Mouse (Mus musculus) liver, embryonic 14.5 days (tissue): Measurements from ENCODE around the gene Rnf11. TPM values are rescaled to one million over a fixed set of nuclear protein-coding genes. Genes with fewer than 3 reads are reported as not detected.
"Not testable (repeated sequence)": the region's sequence is repeated elsewhere in the genome, so short reads cannot be mapped to it uniquely, and the experiment has no call there.

ENCODE experiments used
- ATAC-seq: fragments of 200-750 bp; cut with Nextera tagmentation; 2 replicates; pipeline ENCODE4 v1.8.0; 2017; ENCODE audit warnings: moderate number of reproducible peaks, mild to moderate bottlenecking, moderate library complexity; ENCODE audit not compliant: insufficient read depth
- DNase-seq, 3 experiments: peaks; one replicate each; pipeline ENCODE4 v3.0.0-alpha.2; 2012 to 2013; ENCODE audit warnings: low read depth in 3 of 3, low spot score in 3 of 3
- H3K27ac ChIP-seq: fragments of 300-500 bp; sonication (generic); 2 replicates; pipeline ENCODE4 v1.5.1; 2014; ENCODE audit warnings: moderate library complexity, mild to moderate bottlenecking, control low read depth, inconsistent platforms
- H3K27me3 ChIP-seq: fragments of 300-500 bp; sonication (generic); 2 replicates; pipeline ENCODE4 v1.6.1; 2014; ENCODE audit warnings: mild to moderate bottlenecking, low read length, moderate library complexity; ENCODE audit not compliant: control insufficient read depth, insufficient read depth
- H3K36me3 ChIP-seq: fragments of 300-500 bp; sonication (generic); replicated peaks from 2 replicates; pipeline ENCODE4 v1.6.1; 2014; ENCODE audit warnings: low read depth; ENCODE audit not compliant: control insufficient read depth, insufficient read depth
- H3K4me1 ChIP-seq, 2 experiments: fragments of 200-500 bp in 1 of 2; fragments of 300-500 bp in 1 of 2; sonication (generic) in 1 of 2; replicated peaks; 2 replicates each; pipeline ENCODE4 v1.6.1; 2012 to 2014; ENCODE audit warnings: antibody characterized with exemption in 1 of 2, inconsistent platforms in 1 of 2, low read length in 1 of 2; ENCODE audit not compliant: control insufficient read depth in 2 of 2, insufficient read depth in 2 of 2
- H3K4me2 ChIP-seq: fragments of 300-500 bp; sonication (generic); 2 replicates; pipeline ENCODE4 v1.6.1; 2014; ENCODE audit warnings: low read depth, mild to moderate bottlenecking, control low read depth, moderate library complexity
- H3K4me3 ChIP-seq, 2 experiments: fragments of 200-500 bp in 1 of 2; fragments of 300-500 bp in 1 of 2; sonication (generic) in 1 of 2; 2 replicates each; pipeline ENCODE4 v1.5.1; 2012 to 2014; ENCODE audit warnings: low read depth in 2 of 2, low read length in 2 of 2, mild to moderate bottlenecking in 2 of 2, control low read depth in 1 of 2, inconsistent platforms in 1 of 2, moderate library complexity in 1 of 2; ENCODE audit not compliant: insufficient read depth in 1 of 2
- H3K9ac ChIP-seq: fragments of 300-500 bp; sonication (generic); replicated peaks from 2 replicates; pipeline ENCODE4 v1.6.1; 2014; ENCODE audit warnings: mild to moderate bottlenecking, control low read depth, moderate library complexity
- H3K9me3 ChIP-seq: fragments of 300-500 bp; sonication (generic); 2 replicates; pipeline ENCODE4 v1.6.1; 2016; ENCODE audit warnings: low read length, mixed read lengths; ENCODE audit not compliant: control insufficient read depth
- CTCF ChIP-seq: IDR thresholded peaks from 2 replicates; pipeline ENCODE4 v1.5.1; 2016; ENCODE audit warnings: antibody characterized with exemption, low read depth, control low read depth
- EP300 ChIP-seq: IDR thresholded peaks from 2 replicates; pipeline ENCODE4 v1.6.1; 2016; ENCODE audit warnings: antibody characterized with exemption, low read depth
- WGBS: fragments of 180-500 bp; shearing (Covaris S2); extraction: QIAGEN DNeasy Blood & Tissue Kit; methylation state at CpG from one replicate; pipeline ENCODE4 v1.1.7; 2014; ENCODE audit not compliant: insufficient replicate concordance; 5-methylcytosine and 5-hydroxymethylcytosine counted together
- polyA plus RNA-seq, 2 experiments: library from polyadenylated mRNA; depleted of rRNA in 1 of 2; stranded (reverse) in 1 of 2; unstranded in 1 of 2; fragments of >200 nt; fragmentation: Nextera tagmentation in 1 of 2; extraction: Ambion mirVana in 1 of 2; gene quantifications; 2 replicates each; pipeline versions ENCODE4 v1.2.1 to v1.2.3; 2012 to 2014

Gene Rnf11
- polyA plus RNA-seq, 2 experiments = 22.2 to 39.1 TPM

DNA sequence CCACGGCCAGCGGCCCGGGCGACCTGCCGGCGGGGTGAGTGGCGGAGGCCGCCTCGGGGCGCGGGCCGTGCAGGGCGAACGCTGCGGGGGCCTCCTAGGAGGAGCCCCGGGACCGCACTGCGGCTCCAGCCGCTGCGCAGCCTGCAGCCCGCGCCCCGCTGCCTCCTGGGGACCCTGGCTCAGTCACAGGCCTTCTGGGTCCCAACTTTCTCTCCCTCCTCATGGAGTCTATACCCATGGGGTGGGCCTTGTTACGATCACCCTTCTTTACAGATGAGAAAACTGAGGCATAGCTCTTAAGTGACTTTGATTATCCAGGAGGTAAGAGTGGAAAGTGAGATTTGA lies 77.4 kb downstream of the Rnf11 start:
- TF ChIP-seq CTCF (no peak), EP300 (no peak)
- peak overlapping the region; percentile 95 for H3K9ac ChIP-seq
- H3K9me3 ChIP-seq = no peaks in the 10 kb centered on the region
- H3K4me3 ChIP-seq = peak overlapping the region; percentile 68 to 97
- WGBS = 3% methylated on average over 24 of the region's 24 CpGs
- no peak; the same call in 1 of the 2 replicates for ATAC-seq
- no peaks in the 10 kb centered on the region for H3K27me3 ChIP-seq
- peak overlapping the region; percentile 97 for H3K4me2 ChIP-seq
- peak overlapping the region; percentile 97 for H3K27ac ChIP-seq
- H3K4me1 ChIP-seq = peaks cover 46 to 54% of the 10 kb centered on the region in 2 experiments
- peaks cover 25% of the 10 kb centered on the region for H3K36me3 ChIP-seq
- DNase-seq = no peak

DNA sequence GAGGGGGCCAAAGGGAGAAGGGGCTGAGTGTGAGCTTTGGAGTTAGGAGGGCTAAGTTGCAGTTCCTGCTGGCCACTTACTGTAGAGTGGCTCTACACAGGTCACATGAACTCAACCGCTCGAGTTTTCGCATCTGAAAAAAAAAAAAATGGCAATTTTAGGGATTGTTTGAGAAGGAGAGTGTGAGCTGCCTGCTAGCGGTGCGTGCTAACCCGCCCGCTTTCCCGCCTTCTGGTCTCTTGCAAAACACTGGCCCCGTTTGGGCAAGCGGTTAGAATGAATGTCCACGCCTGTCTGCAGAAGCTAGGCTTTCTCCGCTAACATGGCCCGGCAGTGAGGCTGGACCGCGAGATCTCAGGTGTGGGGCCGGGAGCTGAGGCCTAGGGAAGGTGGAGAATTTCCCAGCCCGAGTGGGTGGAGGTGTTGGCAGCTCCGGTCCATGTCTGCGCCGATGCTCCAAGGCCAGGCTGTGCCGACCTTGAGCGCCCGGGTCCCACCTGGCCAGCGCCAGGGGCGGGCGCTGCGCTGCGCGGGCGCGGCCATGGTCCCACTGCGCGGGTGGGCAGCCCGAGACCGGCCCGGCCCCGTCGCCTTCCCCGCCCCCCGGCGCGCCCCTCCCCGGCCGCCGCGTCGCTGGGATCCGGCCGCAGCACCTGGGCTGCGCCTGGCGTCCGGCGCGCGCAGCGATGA lies 77.9 kb downstream of the Rnf11 start, which contains the start of gene Ttc39a:
Ttc39a (plus strand) TSS at position 138 of the 690 bp plus-strand sequence.
- peak within 1 kb of the TSS; percentile 97 for H3K27ac ChIP-seq
- H3K36me3 ChIP-seq = peaks cover 29% of the 10 kb centered on the region
- no peaks in the 10 kb centered on the region for H3K9me3 ChIP-seq
- TF ChIP-seq EP300 (no peak), CTCF (no peak)
- DNase-seq = no peak
- no peaks in the 10 kb centered on the region for H3K27me3 ChIP-seq
- peaks cover 40 to 49% of the 10 kb centered on the region in 2 experiments for H3K4me1 ChIP-seq
- peak within 1 kb of the TSS; percentile 68 to 97 for H3K4me3 ChIP-seq
- peak within 1 kb of the TSS; percentile 97 for H3K4me2 ChIP-seq
- ATAC-seq = peak; percentile 42
- peak within 1 kb of the TSS; percentile 95 for H3K9ac ChIP-seq
- under 1% methylated on average over 55 of the region's 56 CpGs for WGBS

DNA sequence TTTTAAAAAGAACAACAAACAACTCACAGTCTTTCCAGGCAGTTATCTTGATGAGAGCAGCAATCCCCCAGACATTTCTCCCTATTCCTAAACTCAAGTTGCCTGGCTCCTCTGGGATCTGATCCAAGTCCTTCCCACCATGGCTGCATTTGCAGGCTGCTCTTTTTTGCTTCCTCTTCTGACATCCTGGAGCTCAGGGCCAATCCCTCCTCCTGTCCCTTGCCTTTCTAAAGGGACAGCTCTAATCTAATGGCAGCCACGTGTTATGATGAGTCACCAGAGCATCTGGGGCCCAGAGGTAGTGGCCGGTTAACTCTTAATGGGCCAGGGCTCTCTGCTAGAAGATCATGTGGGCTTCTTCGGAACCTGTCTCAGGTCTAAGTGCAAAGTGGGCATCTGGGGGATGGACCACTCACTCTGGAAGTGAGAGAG lies 78.5 kb downstream of the Rnf11 start:
- peaks cover 36 to 44% of the 10 kb centered on the region in 2 experiments for H3K4me1 ChIP-seq
- 0% methylated on average over 3 of the region's 3 CpGs for WGBS
- DNase-seq = peak; percentile 84 to 86 (median 85)
- peak overlapping the region; percentile 95 for H3K9ac ChIP-seq
- H3K36me3 ChIP-seq = peaks cover 32% of the 10 kb centered on the region
- H3K9me3 ChIP-seq = no peaks in the 10 kb centered on the region
- peak overlapping the region; percentile 97 for H3K27ac ChIP-seq
- H3K4me3 ChIP-seq = peak overlapping the region; percentile 68 to 97
- peak; percentile 75 for ATAC-seq
- TF ChIP-seq CTCF (no peak), EP300 (peak; percentile 82)
- H3K27me3 ChIP-seq = no peaks in the 10 kb centered on the region
- peak overlapping the region; percentile 97 for H3K4me2 ChIP-seq

DNA sequence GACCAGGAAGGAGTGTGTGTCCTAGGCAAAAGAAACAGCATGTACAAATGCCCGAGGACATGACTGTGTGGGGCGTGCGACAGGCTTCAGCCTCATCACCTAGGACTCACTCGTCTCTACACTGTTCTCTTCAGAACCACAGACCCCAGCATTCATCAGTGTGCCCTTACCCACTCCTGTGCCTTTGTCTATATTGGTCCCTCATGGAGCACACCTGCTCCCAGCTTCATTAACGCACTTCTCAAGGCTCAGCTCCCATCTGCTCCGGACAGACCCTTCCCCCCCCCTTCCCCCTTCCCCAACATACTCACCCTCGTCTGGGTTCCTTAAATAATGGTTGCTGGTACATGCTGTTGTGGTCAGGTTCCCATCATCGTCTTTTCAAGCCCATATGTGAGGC lies 79.1 kb downstream of the Rnf11 start:
- peak overlapping the region; percentile 97 for H3K27ac ChIP-seq
- WGBS = 50% methylated on average over 8 of the region's 8 CpGs
- TF ChIP-seq EP300 (no peak), CTCF (no peak)
- H3K9me3 ChIP-seq = no peaks in the 10 kb centered on the region
- peak overlapping the region; percentile 95 for H3K9ac ChIP-seq
- peak overlapping the region; percentile 68 to 97 for H3K4me3 ChIP-seq
- peak overlapping the region; percentile 97 for H3K4me2 ChIP-seq
- no peaks in the 10 kb centered on the region for H3K27me3 ChIP-seq
- ATAC-seq (no peak), DNase-seq (no peak)
- peaks cover 32% of the 10 kb centered on the region for H3K36me3 ChIP-seq
- H3K4me1 ChIP-seq = peaks cover 31 to 38% of the 10 kb centered on the region in 2 experiments

GRCm38 (mm10) chr4:109404908-109405307 lies 79.6 kb downstream of the Rnf11 start:
- TF ChIP-seq CTCF = peak; percentile 72
- not testable (repeated sequence) for H3K9me3 ChIP-seq, ATAC-seq, H3K27me3 ChIP-seq, DNase-seq
- peak overlapping the region; percentile 97 for H3K27ac ChIP-seq
- WGBS = 77% methylated on average over 3 of the region's 3 CpGs
- peak overlapping the region; percentile 68 to 97 for H3K4me3 ChIP-seq
- H3K9ac ChIP-seq = peak overlapping the region; percentile 95
- H3K4me1 ChIP-seq = peaks cover 26 to 33% of the 10 kb centered on the region in 2 experiments
- peaks cover 32% of the 10 kb centered on the region for H3K36me3 ChIP-seq
- peak overlapping the region; percentile 97 for H3K4me2 ChIP-seq
